Mouse (Mus musculus) retina, adult 2 months (tissue): Measurements from ENCODE around the gene Dbndd1.
A peak's percentile ranks its signal among the peaks of the same experiment; 100 is the strongest.
"Not testable (repeated sequence)": the region's sequence is repeated elsewhere in the genome, so short reads cannot be mapped to it uniquely, and the experiment has no call there.

ENCODE experiments used
- DNase-seq: peaks from one replicate; pipeline ENCODE4 v3.0.0-alpha.2; 2012; ENCODE audit warnings: low read depth, low spot score

Gene Dbndd1

DNA sequence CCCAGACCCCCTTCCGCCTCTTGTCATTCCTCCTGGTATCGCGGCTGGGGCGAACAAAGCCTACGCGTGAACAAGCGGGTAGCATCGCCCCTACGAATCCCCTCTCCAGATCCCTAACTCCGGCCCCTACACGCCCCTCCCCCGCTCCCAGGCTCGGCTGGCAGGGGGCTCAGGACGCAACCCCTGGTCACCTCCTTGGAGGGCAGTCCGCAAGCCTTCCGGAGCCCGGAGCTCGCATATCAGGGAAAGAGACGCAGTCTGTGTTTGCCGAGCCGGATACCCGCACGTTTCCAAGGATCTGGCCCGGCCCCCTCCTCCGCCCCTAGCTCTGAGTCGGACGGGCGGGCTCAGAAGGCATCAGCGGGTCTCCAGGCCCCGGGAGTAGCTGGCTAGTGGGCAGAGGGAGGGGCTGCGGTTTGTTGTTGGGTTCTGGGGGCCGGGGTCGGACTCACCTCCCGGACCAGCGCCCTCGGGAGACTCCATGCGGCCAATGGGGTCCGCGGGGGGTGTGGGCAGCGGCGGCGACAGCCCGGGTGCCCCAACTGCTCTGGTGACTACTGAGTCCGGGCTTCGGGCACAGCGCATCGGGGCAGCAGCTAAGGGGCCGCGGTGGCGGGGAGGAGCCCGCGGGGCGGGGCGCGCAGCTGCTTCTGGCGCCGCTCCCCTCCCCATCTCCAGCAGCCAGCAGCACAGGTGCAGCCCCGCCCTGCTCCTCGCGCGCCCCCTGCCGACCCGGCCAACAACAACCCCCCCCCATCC is at the start of gene Dbndd1:
TSS of gene Dbndd1 (minus strand) at position 683 of the 759 bp plus-strand sequence.
- no peak for DNase-seq

DNA sequence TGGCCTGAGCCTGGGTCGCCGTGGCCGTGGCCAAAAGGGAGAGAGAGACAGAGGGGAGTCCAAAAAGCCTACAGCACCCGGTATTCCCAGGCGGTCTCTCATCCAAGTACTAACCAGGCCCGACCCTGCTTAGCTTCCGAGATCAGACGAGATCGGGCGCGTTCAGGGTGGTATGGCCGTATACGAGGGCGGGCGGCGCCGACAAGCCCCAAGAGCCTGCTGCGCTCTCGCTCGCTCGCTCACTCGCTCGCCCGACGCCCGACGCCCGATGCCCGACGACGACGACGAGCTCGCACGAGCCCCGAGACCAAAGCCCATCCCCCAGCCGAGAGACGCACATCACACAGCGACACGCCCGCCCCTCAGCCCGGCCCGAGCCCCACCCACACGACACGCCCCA is 49.0 kb upstream of the Dbndd1 start:
- DNase-seq: not testable (repeated sequence)

DNA sequence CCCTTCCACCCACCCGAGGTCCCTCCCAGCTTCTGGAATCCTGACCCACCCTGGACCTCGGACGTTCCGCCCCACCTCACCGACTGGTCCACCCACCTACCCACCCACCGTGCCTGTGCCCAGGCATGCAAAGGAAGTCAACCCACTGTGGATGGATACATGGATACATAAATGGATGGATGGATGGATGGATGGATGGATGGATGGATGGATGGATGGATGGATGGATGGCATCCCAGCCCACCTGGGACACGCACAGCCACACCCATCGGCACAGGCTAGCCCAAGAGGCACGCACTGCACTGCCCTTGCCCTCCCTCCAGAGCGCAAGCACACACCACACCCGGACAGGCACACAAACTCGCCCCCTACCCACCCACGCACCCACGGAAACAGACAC is 22.4 kb upstream of the Dbndd1 start:
- not testable (repeated sequence) for DNase-seq

DNA sequence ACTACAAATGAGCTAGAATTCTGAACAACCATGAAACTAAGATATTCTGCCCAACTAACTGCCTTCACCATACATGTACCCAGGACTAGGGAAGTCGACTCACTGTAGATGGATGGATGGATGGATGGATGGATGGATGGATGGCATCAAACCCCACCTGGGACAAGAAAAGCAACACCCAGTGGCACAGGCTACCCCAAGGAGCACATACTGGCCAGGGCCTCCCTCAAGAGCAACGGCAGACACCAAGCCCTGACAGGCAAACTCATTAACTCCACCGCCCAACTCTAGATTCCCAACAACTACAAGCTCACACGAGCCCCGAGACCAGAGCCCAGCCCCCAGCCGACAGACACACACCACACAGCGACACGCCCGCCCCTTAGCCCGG is 21.7 kb upstream of the Dbndd1 start:
- DNase-seq: no peak

DNA sequence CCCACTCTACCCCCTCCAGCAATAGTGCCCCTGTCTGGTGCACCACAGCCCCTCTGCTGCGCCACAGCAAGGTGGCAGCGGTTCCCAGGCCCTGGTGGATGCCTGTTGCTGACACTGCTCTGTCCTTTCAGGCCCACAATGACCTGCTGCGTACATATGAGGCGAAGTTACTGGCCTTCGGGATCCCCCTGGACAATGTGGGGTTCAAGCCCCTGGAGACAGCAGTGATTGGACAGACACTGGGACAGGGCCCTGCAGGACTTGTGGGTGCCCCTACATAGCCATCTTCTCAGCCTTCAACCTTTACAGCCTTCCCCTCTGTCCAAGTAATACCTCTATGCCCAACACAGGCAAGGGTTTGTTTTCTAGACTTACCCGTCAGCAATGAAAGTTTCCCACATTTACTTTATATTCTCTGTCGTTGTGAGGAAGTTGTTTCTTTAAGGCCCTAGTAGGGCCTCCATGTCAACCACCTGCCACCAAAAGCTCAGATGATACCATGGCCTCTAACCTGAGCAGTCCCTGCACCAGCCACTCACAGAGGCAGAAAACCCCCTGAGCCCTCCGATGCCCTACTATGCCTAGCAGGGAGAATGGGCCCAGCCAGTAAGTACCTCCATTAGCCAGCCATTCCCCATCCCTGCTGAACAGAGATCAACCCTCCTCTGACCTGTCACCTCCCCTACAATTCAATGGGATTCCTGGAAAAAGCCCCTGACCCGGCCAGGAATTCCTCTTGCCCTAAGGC is 21.2 kb upstream of the Dbndd1 start:
- no peak for DNase-seq

DNA sequence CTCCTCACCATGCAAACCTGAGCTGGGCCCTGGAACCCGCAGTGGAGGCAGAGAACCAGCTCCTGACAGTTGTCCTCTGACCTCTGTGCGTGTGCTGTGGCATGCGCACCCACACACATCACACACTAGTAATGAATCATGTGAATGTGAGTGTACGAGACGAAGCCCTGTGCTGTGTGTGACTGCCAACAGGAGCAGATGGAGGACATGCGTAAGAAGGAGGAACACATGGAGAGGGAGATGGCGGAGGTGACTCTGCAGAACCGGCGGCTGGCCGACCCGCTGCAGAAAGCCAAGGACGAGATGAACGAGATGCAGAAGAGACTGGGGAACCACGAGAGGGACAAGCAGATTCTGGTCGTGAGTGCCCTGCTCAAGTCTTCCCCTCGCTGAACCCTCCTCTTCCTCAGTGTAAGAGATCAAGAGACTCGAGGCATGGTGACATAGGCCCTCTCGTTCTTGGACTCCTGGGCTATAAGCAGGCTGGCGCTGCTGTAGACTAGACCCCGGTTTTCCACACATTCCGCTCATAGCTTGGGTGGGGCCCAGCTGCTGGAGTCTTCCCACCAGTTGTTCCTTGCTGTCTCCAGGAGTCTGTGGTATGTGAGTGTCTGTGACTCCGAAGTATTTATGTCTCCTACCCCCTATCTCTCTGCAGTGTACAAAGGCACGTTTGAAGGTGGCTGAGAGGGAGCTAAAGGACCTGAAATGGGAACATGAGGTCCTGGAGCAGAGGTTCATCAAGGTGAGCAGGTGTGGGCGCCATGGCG is 12.6 kb upstream of the Dbndd1 start:
- no peak for DNase-seq

DNA sequence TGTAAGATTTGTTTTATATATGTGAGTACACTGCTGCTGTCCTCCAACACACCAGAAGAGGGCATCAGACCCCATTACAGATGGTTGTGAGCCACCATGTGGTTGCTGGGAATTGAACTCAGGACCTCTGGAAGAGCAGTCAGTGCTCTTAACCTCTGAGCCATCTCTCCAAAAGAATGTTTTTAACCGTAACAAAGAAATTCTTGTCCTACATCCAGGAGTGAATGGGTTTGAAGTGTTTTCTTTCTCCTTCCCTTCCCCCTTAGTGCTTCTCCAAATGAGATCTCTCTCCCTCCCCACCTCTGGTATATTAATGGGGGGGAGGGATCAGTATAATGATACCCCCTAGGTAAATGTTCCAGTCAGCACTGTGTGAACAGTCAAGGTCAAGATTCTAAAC is 4.8 kb upstream of the Dbndd1 start:
- not testable (repeated sequence) for DNase-seq

DNA sequence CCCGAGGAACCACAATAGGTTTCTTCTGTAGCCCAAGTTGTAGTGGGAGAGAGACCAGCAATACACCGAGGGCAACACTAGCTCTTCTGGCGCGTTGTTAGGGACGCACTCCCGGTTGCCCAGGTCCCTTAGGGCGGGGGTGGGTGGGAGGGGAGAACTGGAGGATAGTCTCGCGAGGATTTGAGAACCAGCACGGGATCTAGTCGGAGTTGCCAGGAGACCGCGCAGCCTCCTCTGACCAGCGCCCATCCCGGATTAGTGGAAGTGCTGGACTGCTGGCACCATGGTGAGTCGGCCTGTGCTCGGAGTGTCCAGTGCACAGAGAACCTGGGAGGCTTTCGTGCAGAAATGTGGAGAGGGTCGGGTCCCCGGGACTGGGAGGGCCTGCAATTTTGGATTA is 3.4 kb upstream of the Dbndd1 start, which contains the start of gene Gas8:
TSS of gene Gas8 (plus strand) at position 168 of the 400 bp plus-strand sequence.
- DNase-seq: peak; percentile 86

DNA sequence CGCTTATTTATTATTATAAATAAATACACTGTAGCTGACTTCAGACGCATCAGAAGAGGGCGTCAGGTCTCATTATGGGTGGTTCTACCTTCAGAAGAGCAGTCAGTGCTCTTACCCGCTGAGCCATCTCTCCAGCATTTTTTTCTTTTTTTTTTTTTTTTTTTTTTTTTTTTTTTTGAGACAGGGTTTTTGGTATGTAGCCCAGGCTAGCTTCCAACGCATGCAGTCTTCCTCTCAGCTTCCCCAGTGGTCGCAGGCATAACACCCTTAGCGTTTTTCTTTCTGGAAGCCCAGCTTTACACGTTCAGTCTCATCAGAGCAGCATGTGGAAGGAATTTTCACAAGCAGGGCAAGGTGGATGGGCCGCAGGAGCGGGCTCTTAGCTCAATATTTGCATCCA is 2.9 kb upstream of the Dbndd1 start:
- no peak for DNase-seq

DNA sequence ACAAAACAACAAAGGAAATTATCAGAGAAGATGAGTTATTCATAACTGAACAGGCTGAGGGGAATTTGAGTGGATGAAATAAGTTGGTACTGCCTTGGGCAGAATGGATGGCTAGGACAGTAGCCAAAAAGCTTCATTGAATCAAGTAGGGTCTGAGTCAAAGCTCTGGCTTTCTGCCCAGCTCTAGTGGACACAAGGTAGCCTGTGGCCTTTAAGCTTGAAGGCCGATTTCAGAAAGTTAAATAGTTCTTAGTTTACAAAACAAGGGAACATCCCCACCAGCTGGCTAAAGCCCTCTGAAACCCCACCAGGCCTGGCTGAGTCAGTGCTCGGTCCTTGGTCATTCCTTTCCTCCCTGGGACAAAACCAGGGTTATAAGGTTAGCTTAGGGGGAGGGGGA is 1.3 kb upstream of the Dbndd1 start:
- DNase-seq: no peak

DNA sequence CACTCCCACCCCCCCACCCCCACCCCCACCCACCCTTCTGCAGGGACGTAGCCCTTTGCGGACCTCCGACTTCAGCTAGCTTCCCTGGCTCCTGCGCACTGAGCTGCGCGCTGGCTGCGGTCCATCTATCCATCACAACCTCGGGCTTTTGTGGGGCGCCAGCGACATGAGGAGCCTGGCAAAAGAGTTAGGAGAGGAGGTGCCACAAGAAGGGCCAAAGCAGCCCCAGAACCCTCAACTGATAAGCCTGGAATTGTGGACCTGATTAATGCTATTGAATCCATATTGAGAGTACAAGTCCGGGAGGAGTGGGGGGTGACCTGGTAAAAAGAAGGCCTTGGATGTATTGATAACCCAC is 256 bp upstream of the Dbndd1 start:
- DNase-seq: no peak

DNA sequence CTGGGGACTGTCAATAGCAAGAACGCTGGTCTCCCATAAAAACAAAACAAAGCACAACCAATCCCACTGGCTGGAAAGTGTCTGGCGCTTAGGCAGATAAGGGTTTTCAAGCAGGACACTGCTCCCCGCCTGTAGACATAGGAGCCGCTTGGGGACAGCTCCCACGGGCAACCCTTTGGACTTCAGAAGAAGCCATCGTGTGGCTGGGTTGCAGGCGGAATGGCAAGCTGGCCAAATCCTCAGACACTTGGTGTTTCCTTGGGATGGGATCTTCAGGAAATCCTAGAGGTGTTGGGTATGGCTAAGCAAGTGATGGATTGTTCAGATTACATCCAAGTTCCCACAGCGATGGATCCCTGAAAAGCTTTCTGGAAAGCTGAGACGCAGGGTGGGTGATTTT is 1.1 kb downstream of the Dbndd1 start:
- no peak for DNase-seq

DNA sequence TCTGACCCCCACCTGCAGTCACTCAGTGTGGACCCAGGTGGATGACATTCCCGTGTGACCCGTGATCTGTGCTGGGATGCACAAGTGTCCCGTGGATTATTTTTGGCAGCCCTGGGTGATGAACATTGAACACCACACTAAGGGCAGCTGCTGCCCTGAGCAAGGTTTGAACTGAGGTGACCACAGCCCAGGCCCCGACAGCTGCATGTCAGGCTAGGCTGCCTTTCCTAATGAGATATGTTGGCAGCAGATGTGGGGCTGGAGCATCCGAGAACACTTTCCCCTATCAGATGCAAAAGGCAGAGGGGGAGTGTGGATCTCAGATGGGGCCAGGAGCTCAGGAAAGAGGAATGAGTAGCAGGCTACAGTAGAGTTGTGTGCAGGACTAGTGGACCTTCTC is 4.4 kb downstream of the Dbndd1 start:
- no peak for DNase-seq

DNA sequence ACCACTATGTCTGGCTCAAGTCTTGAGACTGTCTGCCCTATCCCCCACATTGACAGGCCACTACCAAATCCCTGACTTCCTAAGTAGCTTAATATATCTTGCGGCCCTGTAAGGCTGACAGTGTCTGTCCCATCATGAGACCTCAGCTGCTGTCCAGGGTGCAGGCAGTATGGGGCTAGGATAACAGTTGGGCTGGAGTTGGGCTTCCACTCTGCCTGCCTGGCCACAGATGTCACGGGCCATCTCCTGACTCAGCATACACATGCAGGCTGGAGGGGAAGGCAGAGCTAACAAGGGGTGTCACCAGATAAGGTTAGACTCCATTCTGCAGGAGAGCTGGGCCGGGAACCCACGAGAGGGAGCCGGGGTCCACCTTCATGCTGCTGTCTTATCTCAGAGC is 8.1 kb downstream of the Dbndd1 start:
- no peak for DNase-seq

DNA sequence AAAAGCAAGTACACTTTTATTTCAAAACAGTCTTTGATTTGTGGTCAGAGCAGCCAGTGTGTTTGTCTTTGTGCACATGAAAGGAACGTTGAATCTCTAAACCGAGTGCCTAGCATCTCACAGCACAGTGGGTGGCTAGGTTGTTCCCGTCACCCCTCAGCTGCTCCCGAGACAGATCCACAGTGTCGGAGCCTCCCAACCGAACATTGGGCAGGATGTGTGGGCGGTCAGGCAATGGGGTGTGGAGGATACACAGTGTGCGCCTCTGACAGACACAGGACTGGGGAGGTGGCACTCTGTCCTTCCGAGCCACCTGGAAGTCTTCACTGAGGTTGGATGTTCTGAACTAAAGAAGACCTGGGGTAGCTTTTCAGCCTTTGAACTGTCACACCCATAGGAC is 9.6 kb downstream of the Dbndd1 start:
- no peak for DNase-seq

DNA sequence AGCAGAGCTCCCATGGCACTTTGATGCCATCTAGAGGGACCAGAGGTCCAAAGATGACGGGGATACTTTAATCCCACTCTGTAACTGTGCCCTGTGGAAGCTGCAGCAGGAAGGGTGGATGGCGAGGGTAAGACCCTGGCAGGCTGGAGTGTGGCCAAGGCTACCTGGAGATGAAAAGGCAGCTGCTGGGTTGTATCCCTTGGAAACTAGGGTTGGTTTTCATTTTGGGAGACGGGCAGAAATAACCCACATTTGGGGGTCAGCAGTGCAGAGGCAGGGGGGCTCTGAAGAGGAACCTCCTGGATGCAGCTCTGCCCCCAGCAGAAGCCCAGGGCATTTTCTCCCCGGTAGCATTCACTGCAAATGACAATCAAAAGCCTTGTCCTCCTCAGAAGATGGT is 10.0 kb downstream of the Dbndd1 start:
- DNase-seq: no peak

DNA sequence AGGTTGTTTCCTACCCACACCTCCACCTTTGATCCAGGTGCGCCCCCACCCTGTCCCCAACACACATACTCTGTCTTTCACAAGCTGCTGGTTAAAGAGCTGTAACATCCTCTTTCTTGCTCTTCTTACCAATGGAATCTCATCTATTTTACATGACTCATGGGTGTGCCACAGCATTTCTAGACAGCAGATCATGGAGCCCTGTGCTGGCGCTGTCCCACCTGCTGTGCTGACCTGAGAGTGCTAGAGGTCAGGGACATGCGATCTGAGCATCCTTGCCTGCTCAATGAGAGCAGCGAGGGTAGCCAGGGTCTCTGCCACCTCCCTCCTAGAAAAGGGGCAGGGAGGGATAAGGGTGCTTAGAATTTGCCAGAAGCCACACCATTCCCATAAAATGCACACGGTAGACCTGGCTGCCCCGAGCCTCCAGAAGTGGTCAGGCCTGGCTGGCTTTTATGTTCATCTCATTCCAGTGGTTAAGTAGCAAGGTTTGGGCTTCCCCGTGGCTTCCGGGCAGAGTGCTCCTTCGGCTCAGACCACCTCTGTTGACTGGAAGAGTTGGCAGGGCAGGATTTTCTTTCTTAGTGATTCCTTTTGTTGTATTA is 10.6 kb downstream of the Dbndd1 start:
- DNase-seq: no peak

DNA sequence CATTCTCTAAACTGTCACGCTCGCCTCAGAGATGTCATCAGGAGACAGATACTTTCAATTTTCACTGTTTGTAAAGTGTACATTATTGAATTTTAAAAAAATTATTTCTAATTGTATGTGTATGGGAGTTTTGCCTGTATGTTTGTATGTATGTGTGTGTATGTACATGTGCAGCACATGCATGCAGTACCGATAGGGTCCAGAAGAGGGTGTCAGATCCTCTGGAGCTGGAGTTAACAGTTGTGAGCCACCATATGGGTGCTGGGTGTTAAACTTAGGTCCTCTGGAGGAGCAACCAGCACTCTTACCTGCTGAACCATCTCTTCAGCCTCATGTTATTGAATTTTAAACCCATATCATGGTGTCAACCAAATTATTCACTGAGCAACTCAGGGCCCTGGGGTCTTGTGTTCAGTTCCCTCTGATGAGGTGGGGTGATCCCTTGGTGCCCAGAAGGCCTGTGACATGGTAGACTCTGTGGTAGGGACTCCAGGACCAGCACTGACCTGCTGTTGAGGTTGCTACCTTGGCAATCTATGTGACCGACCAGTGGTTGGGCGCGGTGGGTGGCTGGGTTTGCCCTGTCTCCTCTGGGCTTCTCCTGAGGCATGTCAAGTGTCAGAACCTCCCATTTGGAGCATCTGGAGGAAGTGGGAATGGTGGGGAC is 11.3 kb downstream of the Dbndd1 start:
- DNase-seq: no peak

DNA sequence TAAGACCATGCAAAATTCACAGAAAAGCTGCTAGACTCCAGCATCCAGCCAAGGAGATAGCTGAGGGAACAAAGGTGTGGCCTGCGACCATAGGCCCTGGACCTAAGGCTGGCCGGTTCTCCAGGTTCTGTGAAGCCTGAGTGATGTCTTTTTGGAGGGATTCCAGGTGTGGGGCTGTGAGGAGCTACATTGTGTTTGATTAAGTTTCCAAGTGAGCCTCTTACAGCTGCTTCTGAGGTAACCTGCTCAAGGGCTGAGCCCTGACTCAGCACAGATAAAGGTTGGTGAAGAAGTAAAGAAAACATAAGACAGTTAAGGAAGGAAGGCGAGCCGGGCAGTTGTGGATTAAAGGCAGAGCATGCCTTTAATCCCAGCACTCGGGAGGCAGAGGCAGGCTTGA is 13.1 kb downstream of the Dbndd1 start:
- DNase-seq: no peak

DNA sequence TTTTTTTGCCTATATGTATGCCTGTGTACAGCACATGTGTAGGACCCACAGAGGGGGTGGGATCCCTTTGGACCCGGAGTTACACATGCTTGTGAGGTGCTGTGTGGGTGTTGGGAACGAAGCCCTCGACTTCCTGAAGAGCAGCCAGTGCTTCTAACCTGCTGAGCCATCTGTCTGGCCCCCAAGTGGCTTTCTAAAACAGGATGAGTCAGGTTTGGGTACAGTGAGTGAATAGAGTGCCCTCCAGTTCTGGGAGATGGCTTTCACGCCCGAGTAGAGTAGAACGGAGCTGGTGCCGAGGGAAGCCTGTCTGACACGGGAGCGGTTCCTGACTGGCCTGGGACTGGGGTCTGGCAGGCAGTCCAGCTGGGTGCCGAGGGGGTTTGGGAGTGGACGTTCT is 15.7 kb downstream of the Dbndd1 start:
- no peak for DNase-seq

DNA sequence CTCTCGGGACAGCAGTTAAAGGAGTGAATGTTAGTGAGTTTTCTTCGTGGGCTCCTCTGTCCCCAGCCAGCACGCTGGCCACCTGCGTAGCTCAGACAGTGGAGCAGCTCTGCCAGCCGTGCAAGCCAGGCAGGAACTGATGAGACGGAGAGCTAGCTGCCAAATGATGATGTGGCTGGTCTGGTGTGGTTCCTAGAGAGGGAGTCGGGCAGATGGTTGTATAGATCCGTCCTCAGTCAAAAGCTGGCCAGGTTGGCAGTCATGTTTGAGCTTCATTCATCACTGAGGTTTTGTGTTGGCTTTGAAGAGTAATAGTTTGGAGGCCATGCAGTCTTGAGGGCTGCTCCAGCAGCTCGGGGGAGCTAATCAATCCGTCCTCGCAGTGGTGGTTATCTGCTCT is 16.3 kb downstream of the Dbndd1 start:
- no peak for DNase-seq

DNA sequence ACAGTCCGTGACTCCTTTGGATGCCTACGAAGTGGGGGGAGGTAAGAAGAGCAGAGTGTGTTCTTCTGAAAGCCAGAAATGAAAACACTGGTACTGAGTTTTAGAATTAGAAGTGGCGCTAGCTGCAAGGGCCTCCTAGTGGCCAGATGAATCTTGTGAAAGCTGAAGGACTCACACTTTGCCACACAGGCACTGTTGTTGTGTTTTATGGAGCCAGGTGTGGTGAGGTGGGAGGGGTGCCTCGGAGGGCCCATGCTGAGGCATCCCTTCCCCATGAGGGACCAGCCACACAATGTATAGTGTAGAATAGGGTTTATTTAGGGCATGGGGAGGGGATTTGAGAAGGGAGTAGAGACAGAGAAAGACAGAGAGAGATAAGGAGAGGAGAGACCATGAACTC is 17.6 kb downstream of the Dbndd1 start:
- no peak for DNase-seq
